Mouse (Mus musculus): ENCODE measurements around the gene Rnf225.
"Not testable (repeated sequence)": the region's sequence is repeated elsewhere in the genome, so short reads cannot be mapped to it uniquely, and the experiment has no call there.

Rnf225 gene

DNA sequence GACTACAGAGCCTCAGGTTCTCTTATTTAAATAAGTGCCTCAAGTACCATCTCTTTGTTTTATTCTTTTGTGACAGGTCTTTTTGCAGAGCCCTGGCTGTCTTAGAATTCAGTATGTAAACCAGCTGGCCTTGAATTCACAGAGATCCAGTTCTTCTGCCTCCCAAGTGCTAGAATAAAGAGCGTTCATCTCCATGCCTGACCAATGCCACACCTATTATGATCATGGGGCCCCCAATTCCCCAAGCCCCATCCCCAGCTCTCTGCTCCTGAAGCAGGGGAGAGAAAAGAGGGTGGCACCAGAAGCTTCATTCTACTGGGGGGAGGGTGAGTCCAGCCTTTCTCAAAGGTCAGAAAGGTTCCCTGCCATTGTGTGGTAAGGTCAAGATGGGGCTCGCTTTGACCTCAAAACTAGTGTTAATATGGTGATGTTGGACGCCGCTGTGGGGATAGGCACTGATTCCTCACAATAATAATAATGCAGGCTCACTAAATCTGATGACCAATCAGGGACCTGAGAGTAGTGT is 6.5 kb downstream of the Rnf225 start:
- DNase-seq: no peak

DNA sequence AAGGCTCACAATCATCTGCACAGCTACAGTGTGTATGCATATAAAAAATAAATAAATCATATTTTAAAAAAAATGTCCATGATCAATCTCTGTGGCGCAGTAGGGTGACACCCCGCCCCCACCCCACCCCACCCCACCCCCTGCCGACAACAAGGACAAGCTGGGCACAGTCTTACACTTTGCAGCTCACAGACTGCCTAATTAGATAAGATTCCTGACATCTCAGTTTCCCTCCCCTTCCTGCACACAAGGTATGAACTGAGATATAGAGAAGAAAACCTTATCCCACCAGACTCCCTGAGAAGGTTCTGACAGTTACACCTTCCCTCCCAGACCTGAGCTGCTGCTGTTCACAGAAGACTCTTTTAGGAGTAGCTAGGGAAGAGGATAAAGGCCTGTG is 7.6 kb downstream of the Rnf225 start:
- no peak for DNase-seq

DNA sequence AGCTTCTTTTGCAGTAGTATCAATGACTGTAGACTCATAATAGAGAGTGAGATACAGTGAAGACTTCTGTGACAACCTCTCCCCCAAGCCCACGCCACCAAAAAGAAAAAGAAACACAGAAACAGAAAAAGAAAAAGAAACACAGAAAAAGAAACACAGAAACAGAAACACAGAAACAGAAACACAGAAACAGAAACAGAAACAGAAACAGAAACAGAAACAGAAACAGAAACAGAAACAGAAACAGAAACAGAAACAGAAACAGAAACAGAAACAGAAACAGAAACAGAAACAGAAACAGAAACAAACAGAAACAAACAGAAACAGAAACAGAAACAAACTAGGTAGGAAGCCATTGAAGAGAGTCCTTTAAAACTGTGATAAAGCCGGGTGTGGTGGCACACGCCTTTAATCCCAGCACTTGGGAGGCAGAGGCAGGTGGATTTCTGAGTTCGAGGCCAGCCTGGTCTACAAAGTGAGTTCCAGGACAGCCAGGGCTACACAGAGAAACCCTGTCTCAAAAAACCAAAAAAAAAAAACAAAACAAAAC is 10.1 kb downstream of the Rnf225 start:
- not testable (repeated sequence) for DNase-seq

DNA sequence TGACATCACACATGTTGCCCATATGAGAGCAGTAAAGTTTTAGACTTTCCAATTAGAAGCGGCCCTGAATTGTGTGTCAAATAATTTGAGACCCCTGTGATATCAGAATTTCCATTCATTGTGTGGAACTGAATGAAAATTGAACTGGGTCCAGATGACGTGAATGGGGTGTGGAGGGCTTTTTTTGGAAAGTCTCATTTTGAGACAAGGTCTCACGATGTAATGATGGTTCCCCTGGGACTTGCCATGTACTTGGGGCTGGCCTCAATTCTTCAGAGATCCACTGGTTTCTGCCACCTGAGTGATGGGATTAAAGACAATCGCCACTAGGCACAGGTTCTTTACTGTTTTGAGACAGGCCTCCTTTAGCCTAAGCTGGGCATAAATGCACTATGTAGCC is 13.4 kb downstream of the Rnf225 start:
- DNase-seq: no peak

DNA sequence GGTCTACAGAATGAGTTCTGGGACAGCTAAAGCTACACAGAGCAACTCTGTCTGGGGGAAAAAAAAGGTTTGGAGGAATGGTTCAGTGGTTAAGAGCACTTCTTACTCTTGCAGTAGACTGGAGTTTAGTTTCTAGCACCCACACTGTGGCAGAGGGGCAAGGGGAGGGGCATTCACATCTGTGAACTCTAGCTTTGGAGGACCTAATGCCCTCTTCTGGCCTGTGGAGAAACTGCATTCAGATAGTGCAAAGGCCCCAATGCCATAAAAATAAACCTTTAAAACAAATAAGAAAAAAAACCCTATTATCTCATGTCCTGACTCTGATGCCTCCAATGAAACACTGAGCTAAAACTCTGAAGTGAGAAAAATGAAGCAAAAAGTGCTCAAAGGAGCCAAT is 16.3 kb downstream of the Rnf225 start:
- no peak for DNase-seq

DNA sequence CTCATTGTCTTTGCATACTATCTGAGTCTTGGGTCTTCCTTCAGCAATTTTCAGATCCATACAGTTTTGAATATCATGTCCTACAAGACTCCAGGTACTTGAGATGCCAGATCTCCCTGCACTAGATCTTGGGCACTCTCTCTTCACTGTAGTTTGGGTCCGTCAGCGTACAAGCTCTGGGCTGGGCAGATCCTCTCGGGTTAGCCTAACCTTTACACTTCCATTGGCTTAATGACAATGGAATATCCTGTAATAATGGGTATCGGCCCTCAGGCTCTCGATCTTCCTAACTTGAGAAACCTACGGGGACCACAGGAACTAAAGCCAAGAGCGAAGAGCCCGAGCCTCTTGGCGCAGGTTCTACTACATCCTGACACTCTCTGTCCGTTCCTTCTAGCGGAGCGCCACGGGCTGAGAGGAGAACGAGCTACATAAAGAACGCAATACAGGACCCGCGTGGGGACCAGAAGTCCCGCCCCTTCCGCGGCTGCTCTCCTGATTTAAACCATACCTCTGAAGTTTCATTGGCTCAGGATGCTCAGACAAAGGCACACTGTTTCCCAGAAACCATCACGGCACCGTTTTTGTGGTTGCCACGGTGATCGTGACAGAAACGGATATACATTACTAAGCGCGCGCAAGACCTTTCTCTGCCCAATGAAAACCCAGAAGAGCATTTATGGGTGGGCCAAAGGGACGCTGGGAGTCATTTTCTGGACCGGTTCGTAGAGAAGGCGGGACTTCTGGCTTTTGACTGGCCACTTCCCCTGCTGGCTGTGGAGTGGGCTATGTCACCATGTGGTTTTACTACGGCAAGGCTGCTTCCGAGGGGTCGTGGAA is 22.0 kb downstream of the Rnf225 start:
- DNase-seq: peak; percentile 91 to 94

DNA sequence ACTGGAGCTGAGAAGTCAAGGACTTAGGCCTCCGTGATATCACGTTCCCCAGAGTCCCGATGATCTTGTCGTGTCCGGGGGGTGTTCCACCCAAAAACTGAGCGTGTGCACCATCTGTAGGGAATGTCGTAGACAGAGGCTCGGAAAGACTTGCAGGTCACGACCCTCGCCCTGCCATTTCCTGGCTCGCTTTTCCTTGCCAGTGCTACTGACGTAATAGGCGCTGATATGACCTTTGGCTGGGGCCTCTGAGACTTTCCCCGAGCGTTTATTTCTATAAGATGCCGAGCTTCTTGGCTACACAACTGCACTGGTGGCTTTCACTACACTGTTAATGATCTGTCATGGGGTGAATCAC is 22.6 kb downstream of the Rnf225 start:
- no peak for DNase-seq

DNA sequence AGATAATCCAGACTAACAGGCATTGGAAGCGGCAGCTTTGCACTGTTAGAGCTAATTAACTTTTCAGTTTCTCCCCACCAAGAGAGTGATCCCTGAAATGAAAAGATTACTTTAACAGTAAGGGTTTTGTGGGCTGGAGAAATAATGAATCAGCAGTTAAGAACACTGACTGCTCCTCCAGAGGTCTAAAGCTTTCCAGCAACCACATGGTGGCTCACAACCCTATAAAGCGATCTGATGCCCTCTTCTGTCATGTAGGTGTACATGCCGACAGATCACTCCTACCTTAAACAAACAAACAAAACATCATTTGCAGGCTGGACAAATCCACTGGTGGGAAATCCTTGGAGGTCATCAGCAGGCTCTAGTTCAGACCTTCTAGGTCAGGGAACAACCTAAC is 27.7 kb downstream of the Rnf225 start:
- peak; percentile 30 to 45 for DNase-seq

DNA sequence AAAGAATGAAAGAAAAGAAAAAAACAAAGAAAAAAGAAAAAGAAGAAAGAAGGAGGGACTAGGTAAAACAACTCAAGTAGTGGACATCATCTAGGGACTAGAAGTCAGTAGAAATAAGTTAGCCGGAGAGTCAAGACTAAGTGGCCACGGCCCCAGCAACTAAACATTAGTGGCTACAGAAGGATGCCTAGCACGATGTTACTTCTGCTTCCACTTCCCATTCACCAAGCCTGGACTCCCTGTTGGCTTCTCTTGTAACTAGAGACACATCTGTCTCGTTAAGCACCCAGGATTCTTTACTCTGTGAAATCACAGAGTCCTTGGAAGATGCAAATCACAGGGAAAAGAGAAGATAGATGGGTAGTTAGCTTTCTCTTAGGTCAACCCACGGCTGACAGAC is 30.3 kb downstream of the Rnf225 start:
- DNase-seq: no peak

DNA sequence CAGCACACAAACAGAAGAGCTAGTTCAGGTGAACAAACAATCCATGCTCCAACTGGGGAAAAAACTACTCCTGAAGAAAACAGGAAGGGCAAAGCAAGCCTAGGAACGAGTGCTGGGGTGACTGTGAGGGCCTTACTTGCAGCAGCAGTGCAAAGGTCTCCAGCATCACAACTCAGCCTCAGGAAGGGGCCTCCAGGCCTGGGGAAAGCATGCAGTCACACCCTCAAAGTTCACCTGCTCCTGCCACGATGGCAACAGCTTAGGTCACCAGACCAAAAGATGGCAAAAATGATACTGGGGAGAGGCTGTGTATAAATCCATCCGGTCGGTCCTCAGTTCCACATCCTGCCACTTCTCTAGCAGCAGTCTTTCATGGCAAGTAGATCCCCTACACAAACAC is 31.7 kb downstream of the Rnf225 start:
- DNase-seq: no peak

DNA sequence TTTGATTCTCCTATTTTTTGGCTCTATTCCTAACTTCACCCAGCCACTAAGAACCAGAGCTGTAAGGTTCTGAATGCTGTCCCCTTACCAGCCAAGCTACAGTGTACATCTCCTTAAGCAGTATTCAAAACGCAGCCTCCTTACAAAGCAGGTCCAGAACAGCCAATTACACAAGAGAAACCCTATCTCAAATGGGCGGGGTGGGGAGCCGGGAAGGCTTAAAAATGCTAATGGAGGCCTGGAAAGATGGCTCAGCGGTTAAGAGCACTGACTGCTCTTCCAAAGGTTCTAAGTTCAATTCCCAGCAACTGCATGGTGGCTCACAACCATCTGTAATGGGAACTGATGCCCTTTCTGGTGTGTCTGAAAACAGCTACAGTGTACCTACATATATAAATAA is 32.5 kb downstream of the Rnf225 start:
- DNase-seq: no peak

DNA sequence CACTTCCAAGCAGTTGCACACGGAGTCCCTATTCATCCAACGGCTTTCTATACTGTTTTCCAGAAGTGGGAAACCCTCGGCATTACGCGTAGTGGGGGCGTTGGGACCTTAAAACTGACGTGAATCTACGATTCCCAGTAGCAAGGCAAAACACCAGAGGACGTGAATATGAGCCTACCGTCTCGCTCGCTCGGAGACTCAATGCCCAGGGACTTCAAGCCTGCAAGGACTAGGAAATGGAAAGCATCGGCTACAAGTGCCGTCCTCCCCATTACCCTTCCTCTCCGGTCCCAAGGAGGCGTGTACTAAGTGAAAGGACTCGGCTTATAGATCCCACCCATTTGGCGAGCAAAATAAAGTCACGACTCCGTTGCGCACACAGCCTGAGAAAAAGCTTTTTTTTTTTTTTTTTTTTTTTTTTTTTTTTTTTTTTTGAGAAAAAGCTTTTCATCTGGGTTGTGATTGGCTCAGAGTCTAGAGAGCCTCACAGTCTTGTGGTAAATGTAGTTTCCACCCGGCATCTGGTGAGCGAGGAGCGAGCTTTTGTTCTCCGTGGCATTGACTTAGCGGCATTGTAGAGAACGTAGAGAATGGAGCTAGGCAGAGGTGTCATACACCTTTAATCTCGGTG is 34.4 kb downstream of the Rnf225 start:
- peak; percentile 61 to 62 for DNase-seq

DNA sequence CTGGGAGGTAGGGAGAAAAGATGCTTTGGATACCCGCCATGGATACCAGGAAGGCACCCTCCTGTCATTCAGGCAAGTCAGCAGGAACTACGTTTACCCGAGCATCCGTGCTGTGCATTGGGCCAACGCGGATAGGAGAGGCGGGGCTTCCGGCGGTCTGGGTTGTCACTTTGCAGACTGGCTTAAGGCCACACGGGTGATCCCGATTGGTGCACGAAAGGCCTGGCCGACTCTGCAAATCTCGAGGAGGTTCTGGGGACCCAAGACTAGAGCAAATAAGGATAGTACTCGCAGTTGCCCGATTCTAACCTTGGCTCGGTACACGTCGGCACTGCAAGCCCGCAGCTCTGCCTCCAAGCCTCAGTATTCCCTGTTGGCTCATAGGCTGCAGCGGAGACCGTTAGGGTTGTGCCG is 38.5 kb downstream of the Rnf225 start, which contains the start of gene Zfp324:
TSS of gene Zfp324 (plus strand) at position 161 of the 414 bp plus-strand sequence.
- DNase-seq: peak; percentile 90 to 95

DNA sequence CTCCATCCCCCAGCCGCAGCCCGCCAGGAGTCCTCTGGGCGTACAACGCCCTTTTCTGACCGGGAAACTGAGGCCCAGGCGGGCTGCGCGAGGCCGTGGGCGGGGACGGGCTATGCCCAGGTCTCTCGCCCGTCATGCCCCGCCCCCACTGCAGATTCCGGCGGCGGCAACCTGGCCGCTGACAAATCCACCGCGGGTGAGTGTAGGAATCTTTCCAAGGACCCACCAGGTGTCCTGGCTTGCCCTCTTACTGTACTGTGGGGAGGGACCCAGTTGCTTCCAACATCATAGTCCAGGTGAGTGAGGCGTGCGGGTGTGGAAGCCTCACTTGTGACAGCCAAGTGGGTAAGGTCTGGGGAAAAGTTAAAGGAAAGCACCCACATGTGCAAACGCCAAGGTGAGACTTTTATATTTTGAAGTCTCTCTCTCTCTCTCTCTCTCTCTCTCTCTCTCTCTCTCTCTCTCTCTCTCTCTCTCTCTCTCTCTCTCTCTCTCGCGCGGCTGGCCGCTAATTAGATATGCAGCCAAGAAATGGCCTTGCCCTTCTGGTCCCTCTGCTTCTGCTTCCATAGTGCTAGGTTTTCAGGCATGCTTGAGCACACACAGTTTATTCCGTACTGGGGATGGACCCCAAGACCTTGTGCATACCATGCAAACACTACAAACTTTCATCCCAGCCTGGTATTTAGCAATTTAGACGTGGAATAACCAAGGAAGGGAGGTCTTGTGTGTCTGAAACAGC is 39.1 kb downstream of the Rnf225 start:
- DNase-seq: peak; percentile 95 to 97

DNA sequence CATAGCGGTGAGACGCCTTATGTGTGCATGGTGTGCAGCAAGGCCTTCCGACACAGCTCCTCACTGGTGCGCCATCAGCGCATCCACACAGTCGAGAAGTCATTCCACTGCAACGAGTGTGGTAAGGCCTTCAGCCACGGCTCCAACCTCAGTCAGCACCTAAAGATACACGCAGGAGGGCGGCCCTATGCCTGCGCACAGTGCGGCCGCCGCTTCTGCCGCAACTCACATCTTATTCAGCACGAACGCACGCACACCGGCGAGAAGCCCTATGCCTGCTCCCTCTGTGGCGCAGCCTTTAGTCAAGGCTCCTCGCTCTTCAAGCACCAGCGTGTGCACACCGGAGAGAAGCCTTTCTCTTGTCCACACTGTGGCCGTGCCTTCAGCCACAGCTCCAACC is 43.7 kb downstream of the Rnf225 start:
- no peak for DNase-seq

DNA sequence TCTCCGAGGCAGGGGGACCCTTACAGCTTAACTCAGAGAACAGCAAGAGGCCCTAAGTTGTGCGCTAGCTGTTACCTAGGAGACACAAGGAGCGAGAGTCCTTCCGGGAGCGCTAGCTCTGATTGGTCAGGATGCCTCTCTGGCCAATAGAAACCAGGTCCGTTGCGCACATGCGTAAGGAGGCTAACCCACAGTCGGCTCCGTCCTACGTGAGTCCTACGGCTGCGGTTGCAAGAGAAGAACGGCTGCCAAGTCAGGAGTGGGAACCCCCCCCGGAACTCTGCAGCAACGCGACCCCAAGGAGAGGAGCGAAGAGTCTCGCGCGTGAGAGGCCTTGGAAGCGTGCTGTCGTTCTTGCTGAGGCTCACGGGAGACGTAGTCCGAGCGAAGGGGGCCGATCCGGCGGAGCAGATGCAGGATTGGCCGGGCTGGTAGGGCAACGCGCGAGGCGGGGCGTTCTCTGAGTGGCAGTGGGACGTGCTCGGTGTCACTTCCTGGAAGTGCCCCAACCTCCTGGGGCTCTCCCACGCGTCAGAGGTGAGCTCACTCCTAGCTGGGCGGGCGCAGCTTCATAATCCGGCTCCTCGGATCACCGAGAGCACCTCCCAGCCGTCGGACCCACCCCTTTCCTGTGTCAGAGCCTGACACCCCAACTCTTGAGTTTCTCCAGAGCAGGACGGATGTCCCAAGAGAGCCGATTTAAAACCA is 50.6 kb downstream of the Rnf225 start, which contains the start of gene Zfp446:
TSS of gene Zfp446 (plus strand) at position 167 of the 708 bp plus-strand sequence.
- peak; percentile 100 for DNase-seq

DNA sequence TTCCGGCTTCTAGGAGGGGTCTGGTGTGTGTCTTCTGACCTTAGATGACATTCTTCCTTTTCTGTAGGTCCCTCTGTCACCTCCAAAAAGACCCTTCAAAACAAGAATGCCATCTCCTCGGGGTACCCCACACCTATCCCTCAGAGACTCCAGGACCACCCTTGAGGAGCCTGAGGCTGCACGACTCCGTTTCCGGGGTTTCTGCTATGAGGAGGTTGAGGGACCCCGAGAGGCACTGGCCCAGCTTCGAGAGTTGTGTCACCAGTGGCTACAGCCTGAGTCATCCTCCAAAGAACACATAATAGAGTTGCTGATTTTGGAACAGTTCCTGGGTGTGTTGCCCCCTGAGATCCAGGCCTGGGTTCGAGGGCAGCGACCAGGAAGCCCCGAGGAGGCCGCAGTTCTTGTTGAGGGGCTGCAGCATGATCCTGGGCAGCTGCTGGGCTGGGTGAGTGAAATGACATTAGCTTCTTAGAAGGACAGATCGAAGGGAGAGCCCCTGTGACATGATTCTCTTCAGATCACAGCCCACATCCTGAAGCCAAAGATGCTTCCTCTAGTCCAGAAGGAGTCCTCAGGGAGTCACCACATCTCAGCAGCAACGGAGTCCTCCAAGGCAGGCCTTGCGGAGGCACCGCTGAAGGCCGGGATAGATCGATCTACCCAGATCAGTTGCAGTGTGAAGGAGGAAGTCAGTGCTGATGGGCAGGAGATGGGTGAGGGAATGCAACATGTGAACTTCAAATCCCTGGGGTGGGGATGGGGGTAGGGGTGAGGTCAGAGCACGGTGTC is 51.9 kb downstream of the Rnf225 start:
- peak in 1 of 2 experiments; percentile 21 for DNase-seq

DNA sequence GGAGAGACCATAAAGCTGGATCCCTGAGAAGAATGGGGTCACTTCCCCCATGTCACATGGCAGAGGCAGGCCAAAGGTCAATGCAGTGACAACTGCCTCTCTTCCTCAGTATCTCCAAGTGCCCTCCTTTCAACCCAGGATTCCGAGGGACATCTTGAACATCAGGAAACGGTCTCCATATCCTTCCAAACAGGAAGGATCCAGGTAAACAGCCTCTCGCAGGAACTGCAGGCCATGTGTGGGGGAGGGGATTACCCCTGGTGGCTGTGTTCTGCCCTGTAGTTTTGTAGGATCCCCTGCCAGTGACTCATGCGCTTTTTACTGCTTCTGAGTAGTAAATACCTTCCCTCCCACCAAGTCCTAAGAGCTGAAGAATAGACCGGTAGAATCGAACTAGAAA is 52.6 kb downstream of the Rnf225 start:
- DNase-seq: no peak

DNA sequence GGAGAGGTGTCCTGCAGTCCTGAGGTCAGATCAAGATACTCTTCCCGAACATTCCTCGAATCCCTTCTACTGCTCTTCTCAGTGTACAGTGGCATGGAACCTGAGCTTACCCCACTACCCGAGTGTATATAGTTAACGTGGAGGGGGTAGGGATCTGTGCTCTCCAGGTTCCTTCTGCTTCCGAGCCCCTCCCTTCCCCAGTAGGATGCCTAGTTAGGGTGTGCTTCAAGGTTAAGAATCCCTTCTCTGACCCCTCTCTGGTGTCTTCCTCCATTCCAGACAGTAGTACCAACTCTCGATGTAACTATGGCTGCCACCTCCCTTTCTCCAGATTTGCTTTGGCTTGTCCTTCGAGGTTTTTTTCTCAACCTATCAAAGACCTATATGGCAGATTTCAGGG is 53.1 kb downstream of the Rnf225 start:
- DNase-seq: no peak

All from cerebellum, postnatal 10 days (tissue).